Mouse (Mus musculus) embryonic facial prominence, embryonic 11.5 days (tissue): ENCODE results near the gene Elmo2. TPM values are rescaled to one million over a fixed set of nuclear protein-coding genes. Genes with fewer than 3 reads are reported as not detected.
A peak's percentile ranks its signal among the peaks of the same experiment; 100 is the strongest.

Source experiments
- ATAC-seq: fragments of 200-750 bp; cut with Nextera tagmentation; replicated peaks from 2 replicates; pipeline ENCODE4 v1.8.0; 2017; ENCODE audit warnings: low read depth; ENCODE audit not compliant: insufficient number of reproducible peaks, low FRiP score, low TSS enrichment
- DNase-seq: peaks from one replicate; pipeline ENCODE4 v3.0.0-alpha.2; 2015; ENCODE audit warnings: low spot score
- H3K27ac ChIP-seq: fragments of 300-500 bp; sonication (generic); replicated peaks from 2 replicates; pipeline ENCODE4 v1.5.1; 2014; ENCODE audit warnings: mild to moderate bottlenecking, low read depth, low read length, control low read depth
- H3K27me3 ChIP-seq: fragments of 300-500 bp; sonication (generic); 2 replicates; pipeline ENCODE4 v1.6.1; 2014; ENCODE audit warnings: mild to moderate bottlenecking, low read length, moderate library complexity, mixed read lengths; ENCODE audit not compliant: control insufficient read depth, insufficient read depth
- H3K36me3 ChIP-seq: fragments of 300-500 bp; sonication (generic); replicated peaks from 2 replicates; pipeline ENCODE4 v1.6.1; 2014; ENCODE audit warnings: low read depth, mild to moderate bottlenecking, low read length, moderate library complexity, mixed read lengths; ENCODE audit not compliant: control insufficient read depth, insufficient read depth
- H3K4me1 ChIP-seq: fragments of 300-500 bp; sonication (generic); 2 replicates; pipeline ENCODE4 v1.6.1; 2014; ENCODE audit warnings: low read length, mixed read lengths; ENCODE audit not compliant: control insufficient read depth, insufficient read depth
- H3K4me2 ChIP-seq: fragments of 300-500 bp; sonication (generic); 2 replicates; pipeline ENCODE4 v1.6.1; 2014; ENCODE audit warnings: low read depth, mild to moderate bottlenecking, control low read depth, low read length, moderate library complexity
- H3K4me3 ChIP-seq: fragments of 300-500 bp; sonication (generic); 2 replicates; pipeline ENCODE4 v1.5.1; 2014; ENCODE audit warnings: low read depth, low read length, control low read depth
- H3K9ac ChIP-seq: fragments of 300-500 bp; sonication (generic); replicated peaks from 2 replicates; pipeline ENCODE4 v1.6.1; 2014; ENCODE audit warnings: mild to moderate bottlenecking, control low read depth, low read length
- H3K9me3 ChIP-seq: fragments of 300-500 bp; sonication (generic); replicated peaks from 2 replicates; pipeline ENCODE4 v1.6.1; 2016; ENCODE audit warnings: mild to moderate bottlenecking, low read length, inconsistent platforms, mixed read lengths; ENCODE audit not compliant: control insufficient read depth
- WGBS: fragments of 180-500 bp; shearing (Covaris S2); extraction: QIAGEN DNeasy Blood & Tissue Kit; methylation state at CpG from one replicate; pipeline ENCODE4 v1.1.7; 2014; 5-methylcytosine and 5-hydroxymethylcytosine counted together
- polyA plus RNA-seq: library from polyadenylated mRNA; unstranded; fragments of >200 nt; fragmentation: Nextera tagmentation; extraction: Ambion mirVana; gene quantifications from 2 replicates; pipeline ENCODE4 v1.2.1, GENCODE M21; 2014

Gene Elmo2
- polyA plus RNA-seq, 1 experiment from 2014 or later, result 85.9 TPM

GRCm38 (mm10) chr2:165321981-165322735 lies 4.1 kb downstream of the Elmo2 start:
- Histone ChIP-seq H3K4me3 (no peak overlapping the region), H3K36me3 (no peaks in the 10 kb centered on the region; the same call in 1 of the 2 replicates), H3K9me3 (no peaks in the 10 kb centered on the region), H3K4me2 (no peak overlapping the region), H3K27ac (no peak overlapping the region), H3K4me1 (peaks cover 19% of the 10 kb centered on the region), H3K27me3 (no peaks in the 10 kb centered on the region), H3K9ac (no peak overlapping the region; the same call in 1 of the 2 replicates)
- WGBS, result 86% methylated on average over 22 of the region's 22 CpGs
- DNase-seq (no peak), ATAC-seq (no peak)

GRCm38 (mm10) chr2:165321381-165321888 lies 4.8 kb downstream of the Elmo2 start:
- H3K4me1 ChIP-seq, result peaks cover 26% of the 10 kb centered on the region
- no peaks in the 10 kb centered on the region for H3K27me3 ChIP-seq
- no peak overlapping the region for H3K27ac ChIP-seq
- DNase-seq (no peak), ATAC-seq (no peak)
- H3K9me3 ChIP-seq, result no peaks in the 10 kb centered on the region
- no peak overlapping the region; the same call in 1 of the 2 replicates for H3K9ac ChIP-seq
- H3K4me2 ChIP-seq, result no peak overlapping the region
- no peak overlapping the region for H3K4me3 ChIP-seq
- 61% methylated on average over 8 of the region's 8 CpGs for WGBS
- no peaks in the 10 kb centered on the region; the same call in 1 of the 2 replicates for H3K36me3 ChIP-seq

GRCm38 (mm10) chr2:165320531-165321150 lies 5.6 kb downstream of the Elmo2 start:
- peaks cover 2% of the 10 kb centered on the region; the same call in 1 of the 2 replicates for H3K36me3 ChIP-seq
- no peak overlapping the region for H3K9ac ChIP-seq
- no peaks in the 10 kb centered on the region for H3K27me3 ChIP-seq
- H3K4me3 ChIP-seq, result no peak overlapping the region
- H3K4me1 ChIP-seq, result peaks cover 26% of the 10 kb centered on the region
- H3K27ac ChIP-seq, result no peak overlapping the region
- no peaks in the 10 kb centered on the region for H3K9me3 ChIP-seq
- no peak overlapping the region for H3K4me2 ChIP-seq
- ATAC-seq (no peak), DNase-seq (no peak)
- WGBS, result 70% methylated on average over 12 of the region's 12 CpGs

- no peak overlapping the region for H3K27ac ChIP-seq
- H3K4me2 ChIP-seq, result no peak overlapping the region
- H3K9ac ChIP-seq, result no peak overlapping the region
- ATAC-seq (no peak), DNase-seq (no peak)
- peaks cover 11% of the 10 kb centered on the region for H3K36me3 ChIP-seq
- H3K4me1 ChIP-seq, result peaks cover 26% of the 10 kb centered on the region
- H3K4me3 ChIP-seq, result no peak overlapping the region
- no peaks in the 10 kb centered on the region for H3K27me3 ChIP-seq
- 77% methylated on average over 4 of the region's 4 CpGs for WGBS
- H3K9me3 ChIP-seq, result no peaks in the 10 kb centered on the region
Observed at GRCm38 (mm10) chr2:165319503-165319902, 6.8 kb downstream of the Elmo2 start.

- 86% methylated on average over 7 of the region's 7 CpGs for WGBS
- no peaks in the 10 kb centered on the region for H3K27me3 ChIP-seq
- peaks cover 23% of the 10 kb centered on the region for H3K4me1 ChIP-seq
Observed at GRCm38 (mm10) chr2:165318941-165319340, 7.3 kb downstream of the Elmo2 start.

GRCm38 (mm10) chr2:165317621-165318263 lies 8.5 kb downstream of the Elmo2 start:
- H3K4me2 ChIP-seq, result no peak overlapping the region
- H3K9me3 ChIP-seq, result no peaks in the 10 kb centered on the region
- WGBS, result 58% methylated on average over 16 of the region's 16 CpGs
- no peak overlapping the region for H3K27ac ChIP-seq
- DNase-seq (no peak), ATAC-seq (no peak; the same call in 1 of the 2 replicates)
- no peak overlapping the region for H3K4me3 ChIP-seq
- no peaks in the 10 kb centered on the region for H3K27me3 ChIP-seq
- peaks cover 22% of the 10 kb centered on the region for H3K4me1 ChIP-seq
- H3K36me3 ChIP-seq, result peaks cover 11% of the 10 kb centered on the region
- no peak overlapping the region for H3K9ac ChIP-seq

More at GRCm38 (mm10) chr2:165318941-165319340, 7.3 kb downstream of the Elmo2 start:
- DNase-seq (no peak), ATAC-seq (no peak)
- no peak overlapping the region for H3K4me2 ChIP-seq
- no peak overlapping the region for H3K27ac ChIP-seq
- H3K36me3 ChIP-seq, result peaks cover 11% of the 10 kb centered on the region
- no peak overlapping the region for H3K4me3 ChIP-seq
- no peaks in the 10 kb centered on the region for H3K9me3 ChIP-seq
- no peak overlapping the region for H3K9ac ChIP-seq

GRCm38 (mm10) chr2:165316837-165317473 lies 9.3 kb downstream of the Elmo2 start:
- H3K4me3 ChIP-seq, result no peak overlapping the region
- no peaks in the 10 kb centered on the region for H3K9me3 ChIP-seq
- ATAC-seq (peak; percentile 91), DNase-seq (peak; percentile 84)
- peaks cover 22% of the 10 kb centered on the region for H3K4me1 ChIP-seq
- H3K27me3 ChIP-seq, result no peaks in the 10 kb centered on the region
- no peak overlapping the region; the same call in 1 of the 2 replicates for H3K4me2 ChIP-seq
- H3K36me3 ChIP-seq, result peaks cover 11% of the 10 kb centered on the region
- 14% methylated on average over 9 of the region's 9 CpGs for WGBS
- H3K27ac ChIP-seq, result peak overlapping the region; percentile 49
- peak overlapping the region; percentile 32; the same call in 1 of the 2 replicates for H3K9ac ChIP-seq
